Mouse (Mus musculus): ENCODE measurements at regions not wholly inside any gene's neighbourhood (a gene's known extent, or its start where the extent isn't known, plus 50 kb on each side); places are given as distances from the start of the nearest gene placed in this dataset.
A peak's percentile ranks its signal among the peaks of the same experiment; 100 is the strongest.

DNA sequence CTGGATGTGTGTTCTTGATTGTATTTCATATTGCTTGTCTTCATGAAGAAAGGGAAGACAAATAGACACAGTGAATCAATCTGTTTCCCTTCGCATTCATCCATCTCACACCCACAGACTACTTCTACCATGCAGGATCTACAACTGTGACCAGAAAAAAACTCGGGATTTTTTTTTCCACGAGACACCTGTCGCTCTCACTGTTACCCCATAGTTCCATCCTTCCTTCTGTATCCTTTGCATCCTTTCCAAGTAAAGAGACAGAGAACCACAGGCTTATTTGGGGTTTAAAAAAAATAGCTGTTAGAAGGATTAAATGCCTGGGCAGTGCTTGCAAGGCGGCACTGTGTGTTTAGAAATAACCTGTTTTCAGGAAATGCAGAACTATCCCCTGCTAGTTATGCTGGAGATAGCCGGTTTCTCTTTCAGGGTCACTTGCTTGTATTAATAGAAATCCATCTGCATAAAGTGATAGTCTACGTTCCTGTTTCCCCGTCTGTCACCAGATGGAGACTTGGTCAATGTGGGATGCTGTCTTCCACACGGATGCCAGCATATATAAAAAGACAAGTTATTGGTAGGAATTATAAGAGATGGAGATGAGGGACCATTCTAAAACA lies 144.2 kb upstream of the Stmnd1 start:
- no peak for DNase-seq
- intact Hi-C loops (cut with DNase I) = no loop called here

DNA sequence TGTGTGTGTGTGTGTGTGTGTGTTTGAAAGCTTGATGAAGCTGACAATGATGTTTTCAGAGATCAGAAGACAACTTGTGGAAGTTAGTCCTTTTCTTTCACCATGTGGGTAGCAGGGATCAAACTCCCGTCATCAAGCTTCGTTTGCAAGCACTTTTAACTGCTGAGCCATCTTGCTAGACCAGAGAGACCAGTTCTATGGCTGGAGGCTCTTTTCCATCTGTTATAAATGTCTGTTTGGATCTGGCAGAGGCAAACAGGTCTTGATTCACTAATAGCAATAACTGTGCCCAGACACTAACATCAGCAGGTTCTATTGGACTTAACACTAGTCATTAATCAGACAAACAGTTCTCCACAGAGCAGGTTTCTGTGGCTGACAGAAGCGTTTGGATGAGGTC lies 150.1 kb upstream of the Stmnd1 start:
- intact Hi-C loops (cut with DNase I) = no loop called here
- DNase-seq = no peak

DNA sequence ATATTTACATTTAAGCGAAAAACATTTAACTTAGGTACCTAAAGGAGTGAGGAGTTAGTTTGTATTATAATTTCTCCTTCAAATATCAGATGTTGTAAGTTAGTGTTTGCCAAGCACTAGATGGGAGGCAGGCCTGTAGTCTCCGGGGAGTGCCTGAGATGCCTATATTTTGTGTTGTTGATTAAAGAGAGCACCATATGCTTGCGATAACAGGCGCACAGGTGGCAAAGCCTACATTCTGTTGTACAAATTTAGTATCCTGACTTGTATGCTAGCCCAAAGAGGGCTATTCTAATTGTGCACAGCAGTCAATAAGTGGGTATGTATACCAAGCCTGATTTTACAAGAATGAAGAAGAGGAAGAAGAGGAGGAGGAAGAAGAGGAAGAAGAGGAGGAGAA lies 151.8 kb upstream of the Atxn1 start:
- DNase-seq = no peak
- intact Hi-C loops (cut with DNase I) = no loop called here

DNA sequence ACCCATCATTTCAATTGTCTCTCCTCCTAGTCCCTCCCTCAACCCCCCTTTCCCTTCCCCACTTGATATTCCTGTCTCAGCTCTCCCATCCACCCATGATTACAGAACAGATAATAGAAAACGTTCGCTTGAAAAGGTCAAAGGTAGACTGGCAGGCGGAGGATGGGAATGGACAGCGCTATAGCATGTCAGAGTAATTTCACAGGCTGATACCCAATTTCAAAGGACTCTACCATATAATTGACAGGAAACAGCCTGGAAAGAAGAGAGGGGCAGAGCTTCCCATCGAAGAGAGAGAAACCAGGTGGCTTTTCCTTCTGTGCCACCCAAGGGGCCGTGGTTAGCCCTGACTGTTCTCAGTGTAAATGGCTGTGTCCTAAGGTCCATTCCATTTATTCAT lies 140.2 kb upstream of the Atxn1 start:
- intact Hi-C loops (cut with DNase I) = no loop called here
- DNase-seq = no peak

DNA sequence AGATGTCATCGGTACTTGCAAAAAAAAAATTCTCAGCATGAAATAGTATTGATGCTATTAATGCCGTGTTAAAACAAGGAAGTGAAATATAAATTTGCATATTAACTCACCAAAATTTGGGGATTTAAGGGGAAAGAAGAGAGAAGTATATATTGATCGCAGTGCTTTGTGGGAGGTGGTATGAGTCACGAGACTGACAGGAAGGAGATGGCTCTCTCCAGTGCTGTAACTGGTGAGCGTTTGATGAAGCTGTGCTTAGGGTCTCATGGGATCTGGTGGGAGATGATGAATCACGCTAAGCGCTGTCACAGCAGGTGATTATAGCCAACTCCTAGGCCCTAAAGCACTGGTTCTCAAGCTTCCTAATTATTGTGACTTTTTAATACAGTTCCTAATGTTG lies 133.8 kb upstream of the Atxn1 start:
- intact Hi-C loops (cut with DNase I) = no loop called here
- DNase-seq = no peak

DNA sequence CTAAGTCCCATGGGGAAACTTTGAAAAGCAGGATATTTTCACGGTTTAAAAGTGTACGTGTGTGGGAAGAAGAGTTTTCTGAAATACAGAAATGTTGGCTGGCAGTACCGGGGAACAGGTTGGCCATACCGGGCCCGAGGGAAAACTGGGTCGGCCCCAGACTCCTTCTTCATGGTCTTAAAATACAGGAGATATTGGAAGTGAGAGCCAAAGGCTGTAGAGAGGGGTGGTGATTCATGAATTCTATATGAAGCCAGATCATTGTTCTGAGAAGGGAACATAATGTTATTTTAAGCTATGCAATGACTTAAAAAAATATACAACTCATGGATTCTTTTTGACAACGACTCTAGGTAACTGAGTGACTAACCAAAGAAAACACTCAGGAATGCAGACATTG lies 133.3 kb upstream of the Atxn1 start:
- DNase-seq = no peak
- intact Hi-C loops (cut with DNase I) = no loop called here

DNA sequence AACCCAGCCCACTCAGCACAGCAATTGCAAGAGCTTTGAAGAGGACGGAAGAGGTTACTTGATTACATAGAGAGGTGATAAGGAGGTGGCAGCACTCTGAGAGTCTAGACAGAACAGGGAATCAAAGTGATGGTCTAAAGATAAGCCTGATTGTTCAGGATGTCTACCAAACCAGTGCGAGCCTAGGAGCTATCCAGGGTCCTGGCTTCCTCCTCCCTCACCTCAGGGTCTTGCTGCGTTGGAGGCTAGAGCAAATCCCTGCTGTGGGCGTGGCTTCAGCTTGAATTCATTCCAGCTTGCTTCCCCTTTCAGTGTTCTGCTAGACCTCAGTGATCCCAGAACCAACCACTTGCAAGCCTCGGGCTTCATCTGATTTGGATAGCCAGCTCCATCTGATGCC lies 132.2 kb upstream of the Atxn1 start:
- intact Hi-C loops (cut with DNase I) = no loop called here
- DNase-seq = peak; percentile 6

DNA sequence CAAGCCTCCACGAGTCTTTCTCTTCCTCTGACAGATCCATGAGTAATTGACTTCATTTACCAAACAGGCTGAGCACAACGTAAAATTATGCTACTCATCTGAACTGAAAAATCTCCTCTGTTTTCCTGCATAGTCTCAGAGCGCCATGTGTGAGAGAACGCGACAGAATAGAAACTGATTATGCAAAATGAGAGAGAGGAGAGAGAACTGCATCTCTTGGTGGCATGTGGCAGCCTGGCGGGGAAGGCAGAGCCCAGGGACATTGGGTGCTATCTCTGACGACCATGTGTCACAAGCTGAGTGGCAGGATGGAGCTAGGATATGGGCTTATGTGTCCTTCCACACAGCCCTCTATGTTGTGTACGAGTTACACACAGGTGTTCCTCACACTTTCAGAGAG lies 131.6 kb upstream of the Atxn1 start:
- no peak for DNase-seq
- intact Hi-C loops (cut with DNase I) = no loop called here

DNA sequence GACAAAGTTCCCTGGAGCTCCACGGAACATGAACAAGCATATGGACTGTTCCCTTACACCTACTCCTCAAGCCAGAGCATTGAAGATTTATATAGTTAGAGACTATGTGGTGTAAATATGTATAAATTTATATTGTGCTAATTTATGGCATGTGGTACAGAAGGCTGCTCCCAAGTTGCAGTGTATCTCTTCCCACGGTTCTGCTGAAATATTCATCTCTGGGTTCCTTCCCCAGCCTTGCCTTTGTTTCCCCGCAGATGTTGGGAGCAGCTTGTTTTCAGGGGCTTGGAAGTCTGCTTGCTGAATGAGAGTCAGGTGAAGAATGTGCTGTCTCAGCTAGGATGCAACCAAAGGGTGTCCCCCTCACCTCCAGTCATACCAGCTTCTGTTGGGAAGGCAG lies 128.0 kb upstream of the Atxn1 start:
- no peak for DNase-seq
- intact Hi-C loops (cut with DNase I) = no loop called here

DNA sequence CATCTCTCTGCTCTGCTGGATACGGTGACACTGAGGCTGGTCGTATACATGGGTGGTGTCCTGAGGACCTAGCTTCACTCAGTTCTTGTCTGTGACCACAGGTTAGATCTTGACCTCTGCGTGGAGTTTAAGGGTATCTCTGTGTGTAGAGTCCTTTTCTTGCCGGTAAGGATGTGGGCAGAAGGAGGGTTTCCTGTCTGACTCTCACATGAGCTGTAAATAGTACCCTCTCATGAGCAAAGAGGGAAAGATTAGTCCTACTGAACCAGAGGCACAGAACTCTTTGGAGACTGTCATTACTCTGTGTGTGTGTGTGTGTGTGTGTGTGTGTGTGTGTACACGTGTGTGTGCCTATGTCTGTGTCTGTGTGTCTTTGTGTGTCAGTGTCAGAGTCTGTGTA lies 126.3 kb upstream of the Atxn1 start:
- intact Hi-C loops (cut with DNase I) = no loop called here
- DNase-seq = no peak

DNA sequence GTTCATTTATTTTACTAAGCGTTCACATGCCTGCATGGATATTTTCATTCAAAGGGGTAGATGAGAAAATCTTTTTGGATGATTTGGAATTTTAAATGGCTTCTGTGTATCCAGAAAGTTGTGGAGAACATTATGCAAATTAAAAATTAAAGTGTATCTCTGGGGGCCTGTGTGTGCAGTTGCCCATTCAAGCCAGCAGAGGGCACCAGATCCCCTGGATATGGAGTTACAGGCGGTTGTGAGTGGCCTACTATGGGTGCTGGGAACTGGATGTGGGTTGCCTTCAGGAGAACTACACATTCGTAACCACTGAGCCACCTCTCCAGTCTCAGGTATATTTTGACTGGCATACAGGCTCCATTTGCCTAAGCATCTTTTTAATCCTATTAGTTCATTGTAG lies 123.4 kb upstream of the Atxn1 start:
- intact Hi-C loops (cut with DNase I) = no loop called here
- DNase-seq = no peak

DNA sequence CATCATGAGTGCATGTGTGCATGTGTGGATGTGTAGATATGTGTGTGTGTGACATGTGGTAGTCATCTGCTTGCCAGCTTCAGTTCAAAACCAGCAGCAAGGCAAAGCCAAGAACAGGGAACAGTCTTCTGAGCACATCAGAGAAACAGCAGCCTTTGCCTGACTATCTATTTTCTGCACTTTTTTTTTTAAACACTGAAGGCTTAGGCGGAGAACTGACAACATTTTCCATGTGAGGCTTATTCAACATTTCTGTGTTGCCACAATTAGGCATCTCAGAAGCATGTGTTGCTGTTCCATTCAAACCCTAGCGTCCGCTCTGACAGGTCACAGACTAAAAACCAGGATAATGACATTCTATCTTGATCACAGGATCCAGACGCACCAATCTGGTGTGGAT lies 122.9 kb upstream of the Atxn1 start:
- intact Hi-C loops (cut with DNase I) = no loop called here
- no peak for DNase-seq

DNA sequence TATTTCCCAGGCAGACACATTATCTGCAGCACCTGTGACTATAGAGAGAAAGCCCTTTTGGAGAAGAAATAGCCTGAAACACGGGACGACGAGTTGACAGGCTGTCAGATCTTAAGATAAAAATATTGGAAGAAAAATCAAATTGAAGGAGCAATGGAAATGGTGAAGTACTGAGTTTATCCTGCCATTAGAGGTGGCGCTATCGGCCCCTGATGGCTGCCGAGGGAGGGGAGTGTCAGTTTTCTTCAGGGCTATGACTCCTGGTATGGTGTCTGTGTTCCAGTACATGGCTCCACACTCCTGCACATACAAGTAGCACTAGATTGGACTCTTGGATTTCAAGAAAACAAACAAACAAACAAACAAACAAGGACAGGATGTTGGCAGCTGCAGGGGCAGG lies 112.1 kb upstream of the Atxn1 start:
- intact Hi-C loops (cut with DNase I) = no loop called here
- DNase-seq = no peak

DNA sequence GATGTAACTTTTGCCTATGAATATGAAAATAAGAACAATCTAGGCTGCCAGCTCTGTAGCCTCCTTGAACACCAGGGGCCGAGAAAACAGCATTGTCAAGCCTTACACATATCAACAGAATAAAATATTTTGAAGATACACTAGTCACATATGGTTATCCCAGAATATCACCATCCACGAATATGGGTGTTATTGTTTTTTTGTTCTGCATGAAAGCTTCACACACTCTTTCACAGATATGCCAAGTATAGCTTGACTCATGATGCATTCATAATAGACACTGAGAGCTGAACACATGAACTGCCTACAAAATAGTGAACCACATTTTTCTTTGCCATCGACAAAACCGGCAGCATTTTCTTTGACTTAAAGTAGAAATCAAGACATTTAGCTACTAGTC lies 106.9 kb upstream of the Atxn1 start:
- intact Hi-C loops (cut with DNase I) = no loop called here
- no peak for DNase-seq

DNA sequence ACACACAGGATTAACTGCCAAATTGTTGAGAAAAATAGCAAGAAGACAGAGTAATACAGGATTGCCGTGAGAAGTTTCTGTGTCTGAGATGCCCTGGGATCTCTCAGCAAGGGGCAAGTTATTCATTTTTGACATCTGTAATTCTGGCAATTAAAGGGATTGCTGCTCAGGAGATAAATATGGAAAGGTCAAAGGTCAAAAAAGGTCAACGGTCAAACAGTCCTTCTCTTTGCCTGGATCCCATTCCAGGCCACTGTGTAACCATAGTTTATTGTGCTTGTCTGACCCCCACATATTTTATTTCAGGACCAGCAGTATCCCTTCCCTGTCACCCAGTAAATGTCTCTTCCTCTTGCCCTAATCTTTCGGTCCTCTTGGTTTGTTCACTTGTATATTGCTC lies 104.8 kb upstream of the Atxn1 start:
- no peak for DNase-seq
- intact Hi-C loops (cut with DNase I) = no loop called here

DNA sequence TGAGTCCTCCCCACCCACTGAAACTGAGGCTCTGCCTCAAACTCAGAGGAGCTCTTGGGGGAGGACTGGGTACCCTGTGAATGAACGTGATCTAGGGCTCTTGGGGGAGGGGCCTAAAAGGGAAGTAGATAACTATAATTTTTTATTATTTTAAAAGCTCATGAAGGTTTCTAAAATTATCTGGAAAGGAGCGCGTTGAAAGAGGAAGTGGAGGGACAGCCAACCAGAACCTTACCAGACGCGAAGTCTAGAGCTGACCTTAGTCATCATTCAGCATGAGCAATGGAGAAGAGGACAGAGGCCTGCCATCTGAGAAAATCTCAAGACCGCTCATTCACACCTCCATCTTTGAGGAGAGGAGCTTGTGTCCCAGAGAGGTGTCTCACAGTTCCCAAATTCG lies 98.0 kb upstream of the Atxn1 start:
- no peak for DNase-seq
- intact Hi-C loops (cut with DNase I) = no loop called here

DNA sequence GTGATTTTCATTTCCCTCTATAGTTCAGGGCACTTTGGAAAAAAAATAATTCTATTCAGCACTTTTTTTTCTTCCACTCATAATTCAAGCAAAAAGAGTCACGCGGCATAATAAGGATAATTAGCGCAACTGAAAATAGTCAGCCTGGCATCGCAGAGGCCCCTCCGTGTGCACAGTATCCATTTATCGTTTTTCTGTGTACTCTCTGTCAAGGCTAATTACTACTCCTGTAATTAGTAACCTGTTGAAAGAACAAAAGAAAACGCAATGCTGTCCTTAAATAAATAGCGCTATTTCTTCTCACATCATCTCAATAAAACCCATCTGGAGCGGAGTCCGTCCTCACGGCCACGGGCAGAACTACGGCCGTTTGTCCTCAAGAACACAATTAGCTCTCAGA lies 95.1 kb upstream of the Atxn1 start:
- intact Hi-C loops (cut with DNase I) = no loop called here
- no peak for DNase-seq

DNA sequence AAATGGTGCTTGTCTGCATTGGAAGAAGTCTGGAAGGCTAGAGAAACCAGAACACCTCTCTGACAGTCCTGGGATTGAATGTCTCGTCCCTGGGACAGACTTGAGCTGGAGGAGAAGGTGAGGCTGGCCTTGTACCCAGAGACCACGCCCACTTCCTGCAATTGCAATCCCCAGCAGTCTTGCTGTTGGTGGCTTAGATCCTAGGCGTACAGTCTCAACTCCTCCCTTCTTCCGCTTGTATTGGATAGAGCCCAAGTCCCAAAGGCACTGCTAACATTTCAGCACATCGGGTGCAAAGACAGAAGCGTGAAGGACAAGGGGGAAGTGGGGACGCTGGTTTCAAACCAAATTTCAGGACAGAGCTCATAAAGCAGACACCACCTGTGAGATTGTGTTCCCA lies 94.1 kb upstream of the Atxn1 start:
- intact Hi-C loops (cut with DNase I) = no loop called here

DNA sequence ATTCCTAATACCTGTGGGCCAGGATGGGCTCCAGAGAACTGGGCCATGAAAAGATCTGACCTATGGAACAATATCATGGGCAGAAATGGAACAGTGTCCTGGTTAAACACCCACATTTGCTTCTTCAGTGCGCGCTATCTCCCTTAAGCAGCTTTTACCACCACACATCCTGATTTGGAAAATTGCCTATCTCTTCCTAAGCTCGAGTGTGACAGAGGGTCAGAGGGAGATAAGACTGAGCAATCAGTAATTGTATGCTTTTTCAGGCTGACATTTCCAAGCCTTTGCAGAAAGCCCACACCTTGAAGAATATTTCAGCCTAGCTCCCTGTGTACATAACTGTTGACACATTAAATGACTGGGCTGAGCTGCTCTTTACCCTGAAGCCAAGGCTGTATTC lies 93.5 kb upstream of the Atxn1 start:
- intact Hi-C loops (cut with DNase I) = no loop called here
- DNase-seq = no peak

More for the DNA sequence above, 94.1 kb upstream of the Atxn1 start:
- no peak for DNase-seq

DNA sequence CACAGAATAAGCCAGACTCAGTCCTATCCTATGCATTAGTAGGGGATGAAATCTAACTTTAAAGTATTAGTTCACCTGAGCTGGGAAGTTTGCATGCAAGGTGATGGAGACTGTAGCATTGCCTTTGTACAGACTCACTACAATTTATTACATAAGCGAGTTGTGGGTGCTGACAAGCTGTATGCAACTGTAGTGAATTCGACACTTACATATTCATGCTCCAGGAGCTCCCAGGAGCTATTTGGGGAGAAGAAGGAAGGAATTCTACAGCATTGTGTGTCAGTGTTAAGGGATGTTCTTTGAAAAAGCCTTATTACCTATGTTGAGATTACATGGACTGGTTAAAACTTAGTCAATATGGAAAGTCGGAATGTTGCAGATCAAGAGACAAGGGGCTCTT lies 90.6 kb upstream of the Atxn1 start:
- DNase-seq = no peak
- intact Hi-C loops (cut with DNase I) = no loop called here

DNA sequence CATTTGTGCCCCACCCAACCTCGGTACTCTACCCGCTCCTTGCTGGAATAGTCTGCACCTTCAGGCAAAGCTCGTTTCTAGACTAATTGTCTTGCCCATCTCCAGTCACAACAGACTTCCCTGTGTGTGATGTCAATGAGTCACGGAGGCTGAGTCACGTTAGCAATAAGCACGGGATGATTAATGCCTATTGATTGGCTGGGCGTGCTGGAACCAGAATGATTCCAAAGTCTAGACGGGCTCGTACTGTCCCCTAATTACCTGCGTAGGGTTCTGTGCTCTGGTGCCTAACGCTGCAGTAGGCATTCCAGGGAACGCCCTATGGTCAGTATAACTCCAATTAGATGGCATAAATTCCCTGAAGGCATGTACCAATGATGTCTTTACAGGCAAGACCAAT lies 78.8 kb upstream of the Atxn1 start:
- intact Hi-C loops (cut with DNase I) = no loop called here
- no peak for DNase-seq

DNA sequence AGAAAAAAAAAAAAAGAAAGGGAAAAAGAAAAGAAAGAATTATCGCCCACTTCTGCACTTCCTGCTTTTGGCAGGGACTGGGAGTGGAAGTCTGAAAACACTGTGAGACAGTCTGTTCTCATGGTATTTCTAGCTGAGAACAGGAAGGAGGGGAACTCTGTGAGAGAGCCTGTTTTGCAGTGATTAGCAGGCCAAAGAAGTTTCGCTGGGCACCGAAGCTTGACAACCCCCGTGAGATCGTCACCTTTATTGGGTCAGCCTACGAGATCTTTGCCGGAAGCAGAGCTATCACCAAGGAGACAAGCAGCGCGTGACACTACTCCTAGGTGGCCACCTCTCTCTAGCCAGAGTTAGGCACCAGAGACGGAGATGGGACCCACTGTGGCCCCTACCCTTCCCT lies 78.2 kb upstream of the Atxn1 start:
- no peak for DNase-seq
- intact Hi-C loops (cut with DNase I) = no loop called here

DNA sequence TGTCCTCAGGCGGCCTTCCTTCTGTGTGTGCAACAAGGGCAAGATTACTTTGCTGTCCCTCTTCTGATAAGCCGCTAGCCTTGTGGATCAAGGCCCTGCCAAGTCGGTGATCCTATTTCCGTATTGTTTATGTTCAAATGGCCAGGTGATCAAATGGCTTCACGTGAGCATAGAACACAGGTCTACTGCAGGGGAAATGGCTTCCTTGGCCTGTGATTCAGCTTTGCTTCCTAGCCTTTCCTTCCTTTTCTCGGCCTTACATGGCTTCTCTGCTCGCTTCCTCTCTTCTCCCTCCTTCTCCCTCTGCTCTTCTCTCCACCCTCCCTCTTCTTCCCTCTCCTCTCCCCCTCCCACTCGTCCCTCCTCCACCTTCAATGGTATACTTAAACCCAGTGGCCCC lies 77.4 kb upstream of the Atxn1 start:
- intact Hi-C loops (cut with DNase I) = no loop called here
- DNase-seq = no peak

DNA sequence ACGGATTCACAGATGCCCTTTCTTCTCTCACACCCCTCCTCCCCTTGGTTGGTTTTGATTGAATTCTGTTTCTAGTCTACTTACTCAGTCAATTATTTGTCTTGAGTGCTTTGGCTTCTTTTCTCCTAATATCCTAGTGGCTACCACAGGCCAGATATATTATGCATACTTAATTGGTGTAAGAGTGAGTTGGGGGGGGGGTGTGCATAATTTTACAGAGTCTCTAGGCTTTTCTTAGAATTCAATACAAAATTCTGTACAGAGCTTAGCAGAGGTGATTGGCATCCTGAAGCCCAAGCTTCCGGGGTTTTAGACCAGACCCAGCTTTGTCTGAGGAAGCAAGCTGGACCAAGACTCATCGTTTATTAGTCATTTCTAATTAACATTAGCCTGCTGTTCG lies 76.7 kb upstream of the Atxn1 start:
- DNase-seq = no peak
- intact Hi-C loops (cut with DNase I) = no loop called here

Measured in left cerebral cortex, postnatal 4 days (tissue).